Mouse (Mus musculus): ENCODE results near the gene A930004D18Rik.

DNA sequence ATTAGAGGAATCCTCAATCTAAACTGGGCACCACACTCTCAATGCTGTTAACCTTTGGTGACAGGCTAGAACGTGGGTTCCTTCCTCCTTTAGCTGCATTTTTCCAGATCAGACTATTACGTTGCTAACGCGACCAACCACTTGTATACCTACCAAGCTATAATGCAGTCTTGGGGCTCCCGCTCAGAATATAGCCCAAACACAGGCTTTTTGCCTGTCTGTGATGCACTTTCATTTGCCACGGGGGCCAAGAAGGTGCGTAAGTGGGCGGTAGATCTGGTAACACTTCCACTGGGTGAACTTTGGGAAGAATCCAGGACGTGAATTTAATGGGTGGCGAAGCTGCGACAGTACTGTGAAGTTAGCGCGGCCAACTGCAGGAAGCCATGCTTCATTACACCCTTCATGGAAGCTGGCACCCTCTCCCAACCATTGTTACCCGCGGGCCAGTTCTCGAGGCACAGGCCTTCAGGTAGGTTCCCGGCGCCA, 26.3 kb upstream of the A930004D18Rik start:
- TF ChIP-seq CTCF (IDR thresholded peaks at IDR 0.05; ENCODE audit: insufficient read depth, low read depth, low read length) (no peak), POLR2A (IDR thresholded peaks at IDR 0.05; ENCODE audit: insufficient read depth, low read depth, low read length) (no peak)

Measured in olfactory bulb, adult 2 months (tissue).